Mouse (Mus musculus) forebrain, embryonic 10.5 days (tissue): Measurements from ENCODE around the gene Npepps. TPM values are rescaled to one million over a fixed set of nuclear protein-coding genes. Genes with fewer than 3 reads are reported as not detected.
"Not testable (repeated sequence)": the region's sequence is repeated elsewhere in the genome, so short reads cannot be mapped to it uniquely, and the experiment has no call there.

Source experiments
- DNase-seq: peaks from one replicate; pipeline ENCODE4 v3.0.0-alpha.2; 2017; ENCODE audit warnings: low spot score; ENCODE audit errors: extremely low spot score
- H3K27ac ChIP-seq: fragments of 300-500 bp; sonication (generic); 2 replicates; pipeline ENCODE4 v1.5.1; 2016; ENCODE audit warnings: mild to moderate bottlenecking
- H3K27me3 ChIP-seq: fragments of 300-500 bp; sonication (generic); 2 replicates; pipeline ENCODE4 v1.6.1; 2016; ENCODE audit warnings: mild to moderate bottlenecking; ENCODE audit not compliant: poor library complexity, severe bottlenecking
- H3K36me3 ChIP-seq: fragments of 300-500 bp; sonication (generic); replicated peaks from 2 replicates; pipeline ENCODE4 v1.6.1; 2016; ENCODE audit warnings: mild to moderate bottlenecking, moderate library complexity
- H3K4me1 ChIP-seq: fragments of 300-500 bp; sonication (generic); 2 replicates; pipeline ENCODE4 v1.6.1; 2016
- H3K4me3 ChIP-seq: fragments of 300-500 bp; sonication (generic); 2 replicates; pipeline ENCODE4 v1.5.1; 2016; ENCODE audit warnings: mild to moderate bottlenecking, moderate library complexity
- H3K9me3 ChIP-seq: fragments of 300-500 bp; sonication (generic); 2 replicates; pipeline ENCODE4 v1.6.1; 2016; ENCODE audit warnings: mild to moderate bottlenecking, moderate library complexity
- WGBS: fragments of 180-500 bp; shearing (Covaris S2); methylation state at CpG from one replicate; pipeline ENCODE4 v1.1.7; 2016; 5-methylcytosine and 5-hydroxymethylcytosine counted together
- polyA plus RNA-seq: library from polyadenylated mRNA; unstranded; fragments of >200 nt; fragmentation: Nextera tagmentation; extraction: Ambion mirVana; gene quantifications from 2 replicates; pipeline ENCODE4 v1.2.1, GENCODE M21; 2016

The Npepps gene
- polyA plus RNA-seq, 1 experiment from 2014 or later: 96.2 TPM

DNA sequence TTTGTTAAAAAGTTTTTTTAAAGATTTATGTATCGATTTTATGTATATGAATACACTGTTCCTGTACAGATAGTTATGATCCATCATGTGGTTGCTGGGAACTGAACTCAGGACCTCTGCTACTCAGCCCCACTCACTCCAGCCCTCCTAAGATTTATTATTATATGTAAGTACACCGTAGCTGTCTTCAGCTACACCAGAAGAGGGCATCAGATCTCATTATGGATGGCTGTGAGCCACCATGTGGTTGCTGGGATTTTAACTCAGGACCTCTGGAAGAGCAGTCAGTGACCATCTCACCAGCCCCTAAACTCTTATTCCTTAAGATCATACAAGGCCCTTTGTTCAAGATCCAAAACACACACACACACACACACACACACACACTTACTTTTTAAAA lies 10.4 kb downstream of the Npepps start:
- not testable (repeated sequence) for H3K4me1 ChIP-seq, DNase-seq, H3K4me3 ChIP-seq, H3K9me3 ChIP-seq, H3K27ac ChIP-seq, H3K27me3 ChIP-seq
- WGBS: 84% methylated on average over 2 of the region's 2 CpGs
- peaks cover 46% of the 10 kb centered on the region for H3K36me3 ChIP-seq

DNA sequence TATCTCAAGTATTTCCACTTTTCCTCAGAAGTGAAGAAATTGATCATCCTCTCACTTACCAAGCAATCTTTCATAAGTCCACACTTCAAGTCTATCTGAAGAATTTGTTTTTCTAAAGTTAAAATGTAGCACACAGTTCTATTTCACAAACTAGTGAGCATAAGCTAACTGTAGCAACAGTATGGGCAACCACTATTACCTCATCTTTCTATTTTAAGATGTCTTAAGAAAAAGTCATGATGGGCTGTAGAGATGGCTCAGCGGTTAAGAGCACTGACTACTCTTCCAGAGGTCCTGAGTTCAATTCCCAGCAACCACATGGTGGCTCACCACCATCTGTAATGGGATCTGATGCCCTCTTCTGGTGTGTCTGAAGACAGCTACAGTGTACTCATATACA lies 13.9 kb downstream of the Npepps start:
- 96% methylated on average over 1 of the region's 1 CpGs for WGBS
- not testable (repeated sequence) for H3K27ac ChIP-seq, H3K27me3 ChIP-seq, H3K4me1 ChIP-seq, H3K4me3 ChIP-seq, DNase-seq, H3K9me3 ChIP-seq
- peaks cover 60% of the 10 kb centered on the region for H3K36me3 ChIP-seq

DNA sequence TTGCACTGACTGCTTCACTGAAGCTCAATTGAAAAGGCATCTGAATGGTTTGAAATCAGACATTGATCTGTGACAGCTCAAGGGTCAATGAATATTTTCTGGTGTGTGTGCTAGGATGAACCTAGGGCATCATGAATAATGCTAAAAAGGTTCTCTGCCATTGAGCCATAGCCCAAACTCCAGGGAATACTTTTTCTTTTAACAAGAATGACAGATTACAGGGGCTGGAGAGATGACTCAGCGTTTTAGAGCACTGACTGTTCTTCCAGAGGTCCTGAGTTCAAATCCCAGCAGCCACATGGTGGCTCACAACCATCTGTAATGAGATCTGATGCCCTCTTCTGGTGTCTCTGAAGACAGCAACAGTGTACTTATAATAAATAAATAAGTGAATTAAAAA lies 30.8 kb downstream of the Npepps start:
- H3K4me1 ChIP-seq, H3K27ac ChIP-seq, DNase-seq, H3K4me3 ChIP-seq, H3K9me3 ChIP-seq, H3K27me3 ChIP-seq: not testable (repeated sequence)
- 74% methylated on average over 1 of the region's 1 CpGs for WGBS
- H3K36me3 ChIP-seq: peaks cover 57% of the 10 kb centered on the region

DNA sequence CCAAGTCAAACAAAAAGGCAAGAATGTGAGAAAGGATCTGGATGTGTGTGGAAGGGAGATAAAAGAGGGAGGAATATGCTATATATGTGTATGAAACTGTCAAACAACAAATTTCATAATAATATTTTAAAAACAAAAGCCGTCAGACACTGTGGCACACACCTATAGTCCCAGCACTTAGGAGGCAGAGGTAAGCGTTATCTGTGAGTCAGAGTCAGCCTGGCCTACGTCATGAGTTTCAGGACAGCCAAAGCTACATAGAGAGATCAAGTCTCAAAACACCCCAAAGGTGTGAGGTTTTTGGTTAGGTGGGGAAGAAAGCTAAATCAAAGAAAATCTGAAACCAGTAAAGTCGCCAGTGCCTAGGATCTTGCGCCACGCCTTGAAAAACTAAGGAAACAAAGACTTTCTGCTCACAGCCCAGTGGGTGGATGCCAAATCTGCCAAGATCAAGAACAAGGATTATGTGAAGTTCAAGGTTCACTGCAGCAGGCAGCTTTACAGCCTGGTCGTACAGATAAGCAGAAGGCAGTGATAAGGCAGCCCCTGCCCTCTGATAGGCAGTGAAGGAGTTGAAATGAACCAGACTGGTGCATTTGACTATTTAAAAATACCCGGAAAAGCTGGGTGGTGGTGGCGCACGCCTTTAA lies 33.8 kb downstream of the Npepps start:
- H3K9me3 ChIP-seq: no peaks in the 10 kb centered on the region
- DNase-seq: no peak
- WGBS: 91% methylated on average over 10 of the region's 10 CpGs
- H3K27me3 ChIP-seq: no peaks in the 10 kb centered on the region
- no peak overlapping the region for H3K27ac ChIP-seq
- peaks cover 67% of the 10 kb centered on the region for H3K36me3 ChIP-seq
- no peaks in the 10 kb centered on the region for H3K4me1 ChIP-seq
- no peak overlapping the region for H3K4me3 ChIP-seq

DNA sequence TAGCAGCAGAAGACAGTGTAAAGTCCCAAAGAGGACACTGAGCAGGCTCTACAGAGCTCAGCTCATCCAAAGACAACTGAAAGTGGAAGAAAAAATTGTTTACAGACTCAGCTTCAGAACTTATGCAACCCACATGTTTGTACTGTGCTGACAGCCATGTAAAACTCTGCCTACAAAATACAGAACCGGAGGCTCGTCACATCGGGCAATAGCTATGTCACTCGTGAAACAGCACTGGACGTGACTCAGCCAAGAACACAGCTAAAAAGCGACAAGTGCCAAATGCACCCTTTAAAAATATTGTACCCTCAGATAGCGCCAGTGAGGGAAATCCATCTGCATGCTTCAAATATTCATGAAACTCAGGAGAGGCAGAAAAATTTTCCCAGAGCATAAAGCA lies 39.1 kb downstream of the Npepps start:
- no peak overlapping the region for H3K4me3 ChIP-seq
- H3K36me3 ChIP-seq: peaks cover 90% of the 10 kb centered on the region
- no peak overlapping the region for H3K27ac ChIP-seq
- no peak for DNase-seq
- H3K27me3 ChIP-seq: no peaks in the 10 kb centered on the region
- H3K9me3 ChIP-seq: no peaks in the 10 kb centered on the region
- H3K4me1 ChIP-seq: no peaks in the 10 kb centered on the region
- WGBS: 94% methylated on average over 7 of the region's 7 CpGs

DNA sequence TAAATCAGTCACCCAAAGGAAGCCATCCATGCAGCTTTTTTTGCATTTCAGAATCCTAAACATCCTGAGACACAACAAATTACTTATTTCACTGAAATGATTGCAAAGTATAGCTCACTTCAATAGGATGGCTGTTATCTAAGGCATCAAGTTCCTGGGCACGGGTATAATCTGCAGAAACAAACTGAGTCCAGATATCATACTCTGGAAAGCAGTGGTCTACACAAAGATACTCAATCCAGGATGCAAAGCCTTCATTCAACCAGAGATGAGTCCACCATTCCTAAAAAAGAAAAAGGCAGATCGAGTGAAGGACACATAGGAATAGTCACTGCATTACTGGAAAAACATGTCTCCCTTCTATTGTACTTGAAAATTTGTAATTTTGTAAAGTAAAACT lies 42.5 kb downstream of the Npepps start:
- no peak overlapping the region for H3K27ac ChIP-seq
- H3K9me3 ChIP-seq: no peaks in the 10 kb centered on the region
- WGBS: 94% methylated on average over 2 of the region's 2 CpGs
- DNase-seq: no peak
- peaks cover 91% of the 10 kb centered on the region for H3K36me3 ChIP-seq
- no peaks in the 10 kb centered on the region for H3K27me3 ChIP-seq
- H3K4me3 ChIP-seq: no peak overlapping the region
- no peaks in the 10 kb centered on the region for H3K4me1 ChIP-seq

DNA sequence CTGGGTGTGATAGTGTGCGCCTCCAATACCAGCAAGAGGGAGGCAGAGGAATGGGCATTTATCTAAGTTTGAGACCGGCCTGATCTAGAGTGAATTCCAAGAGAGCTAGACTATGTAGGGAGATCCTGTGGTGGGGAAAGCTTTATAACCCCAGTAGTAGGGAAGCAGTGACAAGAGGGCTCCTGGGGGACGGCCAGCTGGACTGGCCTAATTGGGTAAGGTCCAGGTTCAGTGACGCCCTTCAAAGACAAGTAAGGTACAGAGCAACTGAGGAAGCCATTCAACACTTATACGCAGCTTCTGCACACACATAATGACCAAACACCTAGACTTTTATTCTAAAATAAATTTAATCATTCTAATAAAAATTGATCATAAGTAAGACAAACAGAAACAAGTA lies 48.0 kb downstream of the Npepps start:
- no peaks in the 10 kb centered on the region for H3K9me3 ChIP-seq
- no peak overlapping the region for H3K4me3 ChIP-seq
- no peaks in the 10 kb centered on the region for H3K27me3 ChIP-seq
- peaks cover 94% of the 10 kb centered on the region for H3K36me3 ChIP-seq
- 92% methylated on average over 5 of the region's 5 CpGs for WGBS
- no peak for DNase-seq
- no peaks in the 10 kb centered on the region for H3K4me1 ChIP-seq
- no peak overlapping the region for H3K27ac ChIP-seq

DNA sequence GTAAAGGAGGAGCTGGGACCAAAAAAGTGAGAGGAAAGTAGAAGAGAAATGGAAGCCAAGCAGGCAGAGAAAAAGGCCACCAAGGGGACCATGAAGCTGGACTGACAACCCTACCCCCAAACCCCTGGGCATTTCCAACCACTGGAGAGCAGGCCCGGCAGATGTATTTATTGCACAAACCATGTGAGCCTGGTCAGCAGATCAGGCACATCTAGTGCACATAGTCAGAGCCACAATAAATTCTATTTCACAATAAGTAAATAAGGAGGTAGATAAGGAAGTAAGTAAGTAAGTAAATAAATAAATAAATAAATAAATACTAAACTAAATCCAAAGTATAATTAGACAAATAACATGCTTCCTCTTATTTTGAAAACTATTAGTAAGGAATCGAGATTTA lies 51.0 kb downstream of the Npepps start:
- H3K9me3 ChIP-seq: no peaks in the 10 kb centered on the region
- no peaks in the 10 kb centered on the region for H3K4me1 ChIP-seq
- H3K27ac ChIP-seq: no peak overlapping the region
- H3K36me3 ChIP-seq: peaks cover 96% of the 10 kb centered on the region
- DNase-seq: no peak
- no peak overlapping the region for H3K4me3 ChIP-seq
- H3K27me3 ChIP-seq: no peaks in the 10 kb centered on the region
- WGBS: 91% methylated on average over 2 of the region's 2 CpGs

DNA sequence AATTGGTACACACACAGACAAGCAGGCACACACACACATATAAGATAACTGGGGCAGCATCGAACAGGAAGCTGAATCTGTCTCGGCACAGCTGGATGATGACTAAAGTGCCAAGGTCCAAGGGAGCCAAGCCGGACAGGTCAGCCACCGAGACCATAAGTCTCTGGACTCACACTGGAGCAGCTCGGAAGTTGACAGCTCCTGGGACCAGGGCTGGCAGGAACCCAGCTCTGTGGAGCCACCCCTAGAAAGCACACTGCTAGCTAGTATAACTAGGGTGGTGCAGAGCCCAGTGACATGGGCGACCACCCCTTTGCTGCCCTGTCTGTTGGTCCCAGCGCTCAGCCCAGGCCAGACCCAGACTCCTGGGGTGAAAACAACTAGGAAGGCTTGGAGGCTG lies 51.5 kb downstream of the Npepps start:
- Histone ChIP-seq H3K9me3 (no peaks in the 10 kb centered on the region), H3K36me3 (peaks cover 96% of the 10 kb centered on the region), H3K4me1 (0 out of 2 replicates have a peak, but pooled peaks cover under 1% of the 10 kb centered on the region), H3K27ac (no peak overlapping the region), H3K27me3 (no peaks in the 10 kb centered on the region), H3K4me3 (no peak overlapping the region)
- DNase-seq: no peak
- 96% methylated on average over 7 of the region's 7 CpGs for WGBS

DNA sequence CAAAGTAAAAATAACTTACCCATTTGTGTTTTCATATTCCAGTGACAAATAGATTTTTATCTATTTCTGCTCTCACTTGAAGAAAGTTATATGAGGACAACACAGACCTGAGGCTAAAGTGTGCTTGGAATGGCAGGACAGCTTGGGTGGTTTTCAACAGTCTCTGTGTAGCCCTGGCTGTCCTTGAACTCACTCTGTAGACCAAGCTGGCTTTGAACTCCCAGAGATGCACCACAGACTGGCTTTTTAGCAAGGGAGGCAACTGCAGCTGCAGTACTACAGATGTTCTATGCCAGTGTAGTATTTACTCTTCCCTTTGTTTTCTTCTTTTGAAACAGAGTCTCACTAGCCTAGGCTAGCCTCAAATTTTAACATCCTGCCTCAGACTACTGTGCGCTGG lies 54.3 kb downstream of the Npepps start:
- Histone ChIP-seq H3K4me1 (peaks cover 12% of the 10 kb centered on the region), H3K36me3 (peaks cover 97% of the 10 kb centered on the region), H3K4me3 (no peak overlapping the region), H3K27ac (no peak overlapping the region), H3K9me3 (no peaks in the 10 kb centered on the region), H3K27me3 (no peaks in the 10 kb centered on the region)
- WGBS: 98% methylated on average over 1 of the region's 1 CpGs
- no peak for DNase-seq

DNA sequence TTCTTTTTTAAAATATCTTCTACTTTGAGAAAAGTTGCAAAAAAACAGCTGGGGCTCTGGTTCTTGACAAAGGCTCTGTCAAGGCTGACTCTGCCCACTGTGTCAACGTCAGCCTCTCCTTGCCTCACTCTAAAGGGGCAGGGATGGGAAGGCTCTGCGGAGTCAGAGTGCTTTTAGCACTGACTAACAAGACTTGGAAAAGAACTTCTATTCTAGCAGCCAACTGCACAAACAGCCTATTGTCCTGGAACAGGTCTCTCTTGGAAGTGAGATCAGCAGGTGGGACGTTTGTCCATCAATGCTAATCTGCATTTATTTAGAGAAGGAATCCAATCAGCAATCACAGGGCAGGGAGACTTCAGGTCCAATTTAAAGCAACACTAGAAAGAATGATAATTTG lies 57.0 kb downstream of the Npepps start:
- H3K9me3 ChIP-seq: no peaks in the 10 kb centered on the region
- no peak overlapping the region for H3K4me3 ChIP-seq
- no peak overlapping the region for H3K27ac ChIP-seq
- no peaks in the 10 kb centered on the region for H3K27me3 ChIP-seq
- no peak for DNase-seq
- H3K36me3 ChIP-seq: peaks cover 97% of the 10 kb centered on the region
- H3K4me1 ChIP-seq: peaks cover 12% of the 10 kb centered on the region
- 41% methylated on average over 3 of the region's 3 CpGs for WGBS

DNA sequence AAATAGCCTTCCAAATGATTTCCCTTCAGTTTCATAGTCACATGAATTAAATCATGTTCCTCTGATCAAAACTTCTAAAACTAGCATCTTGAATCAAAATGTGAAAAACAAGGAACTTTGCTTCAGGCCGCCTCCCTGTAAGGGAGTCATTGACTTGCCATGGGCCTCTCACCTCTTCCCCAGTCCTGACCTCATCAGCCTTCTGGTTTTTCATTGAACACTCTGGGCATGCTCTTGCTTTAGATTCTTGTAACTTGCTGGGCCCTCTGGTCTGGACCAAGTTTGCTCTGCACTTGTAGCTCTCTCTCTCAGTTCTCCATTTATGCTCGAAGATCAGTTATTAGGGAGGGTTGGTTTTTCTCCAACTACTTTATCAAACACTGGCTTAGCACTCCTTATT lies 58.8 kb downstream of the Npepps start:
- DNase-seq: no peak
- Histone ChIP-seq H3K27ac (no peak overlapping the region), H3K27me3 (no peaks in the 10 kb centered on the region), H3K4me1 (peaks cover 12% of the 10 kb centered on the region), H3K4me3 (no peak overlapping the region), H3K36me3 (peaks cover 97% of the 10 kb centered on the region), H3K9me3 (no peaks in the 10 kb centered on the region)
- WGBS: 97% methylated on average over 2 of the region's 2 CpGs

DNA sequence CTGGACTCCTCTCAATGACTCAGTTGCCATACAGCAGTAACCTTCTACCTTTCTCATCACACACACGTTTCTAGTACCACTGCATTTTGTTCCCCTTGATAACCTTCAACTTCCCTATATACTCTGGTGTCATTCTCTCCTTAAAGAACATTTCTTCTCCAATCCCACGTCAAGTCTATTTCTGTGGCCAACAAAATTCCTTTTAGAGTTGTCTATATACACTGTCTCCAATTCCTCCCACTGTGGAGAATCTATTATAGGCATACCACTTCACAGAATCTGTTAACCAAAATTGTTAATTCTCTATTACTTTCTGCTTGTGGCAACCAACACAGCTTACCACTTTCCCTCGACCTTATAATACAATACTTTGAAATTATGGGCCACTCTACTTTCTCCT lies 60.2 kb downstream of the Npepps start:
- Histone ChIP-seq H3K36me3 (peaks cover 97% of the 10 kb centered on the region), H3K4me3 (no peak overlapping the region), H3K9me3 (no peaks in the 10 kb centered on the region), H3K4me1 (peaks cover 12% of the 10 kb centered on the region), H3K27me3 (no peaks in the 10 kb centered on the region), H3K27ac (no peak overlapping the region)
- 85% methylated on average over 3 of the region's 3 CpGs for WGBS
- no peak for DNase-seq

DNA sequence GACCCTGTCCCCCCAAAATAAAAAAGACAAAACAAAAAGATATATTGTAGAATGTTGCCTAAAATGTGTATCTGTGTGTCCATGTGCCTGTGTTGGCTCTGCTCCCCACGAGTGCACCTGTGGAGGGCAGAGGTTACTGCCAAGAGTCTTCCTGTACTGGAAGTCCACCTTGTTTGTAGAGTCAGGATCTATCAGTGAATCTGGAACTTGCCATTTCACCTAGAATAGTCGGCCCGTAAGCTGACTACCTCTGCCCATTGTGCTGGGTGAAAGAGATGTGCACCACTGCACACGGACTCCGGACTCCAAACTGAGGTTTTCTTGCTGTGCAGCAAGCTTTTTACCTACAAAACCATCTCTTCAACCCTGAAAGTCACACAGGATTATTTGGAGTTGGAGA lies 66.0 kb downstream of the Npepps start:
- H3K27me3 ChIP-seq: no peaks in the 10 kb centered on the region
- no peaks in the 10 kb centered on the region for H3K9me3 ChIP-seq
- 94% methylated on average over 5 of the region's 5 CpGs for WGBS
- H3K4me3 ChIP-seq: no peak overlapping the region
- no peaks in the 10 kb centered on the region for H3K4me1 ChIP-seq
- no peak overlapping the region for H3K27ac ChIP-seq
- DNase-seq: no peak
- H3K36me3 ChIP-seq: peaks cover 99% of the 10 kb centered on the region
